In genomic region chr16:92696411-92697015, GRCm38 (mm10) we compare ENCODE assay signal across 1 mouse cellular context.
TF ChIP-seq lines count a peak whose summit lies in the region.

No protein-coding gene starts in this region.

TF ChIP-seq in CH12.LX, 34 proteins besides CTCF, POLR2A, EP300 and RAD21 (continued from another document):
- no peak for TF ChIP-seq JUN (IDR thresholded peaks at IDR 0.05; ENCODE audit: insufficient read depth, low read depth, low read length)
- TF ChIP-seq RCOR1 (conservative IDR thresholded peaks at IDR 0.05; ENCODE audit: low read depth, low read length), result no peak
- TF ChIP-seq CHD1 (IDR thresholded peaks at IDR 0.05; ENCODE audit: low read depth, low read length), result 0 out of 2 replicates have a peak, but pooled peaks have one; percentile 53
- no peak for TF ChIP-seq POLR2AphosphoS2 (IDR thresholded peaks at IDR 0.05; ENCODE audit: low read depth, low read length)
- TF ChIP-seq UBTF (IDR thresholded peaks at IDR 0.05; ENCODE audit: low read depth, low read length), result 0 out of 2 replicates have a peak, but pooled peaks have one; percentile 58
